Mouse (Mus musculus) retina, postnatal 7 days (tissue): Measurements from ENCODE around the gene Med24.
"Not testable (repeated sequence)": the region's sequence is repeated elsewhere in the genome, so short reads cannot be mapped to it uniquely, and the experiment has no call there.

ENCODE experiments used
- DNase-seq: peaks from one replicate; pipeline ENCODE4 v3.0.0-alpha.2; 2012; ENCODE audit warnings: low read depth, low spot score

Med24 gene

GRCm38 (mm10) chr11:98720756-98721155 lies 8.5 kb downstream of the Med24 start:
- no peak for DNase-seq

GRCm38 (mm10) chr11:98717904-98718303 lies 11.3 kb downstream of the Med24 start:
- DNase-seq, result no peak

GRCm38 (mm10) chr11:98715946-98716345 lies 13.3 kb downstream of the Med24 start:
- no peak for DNase-seq

DNA sequence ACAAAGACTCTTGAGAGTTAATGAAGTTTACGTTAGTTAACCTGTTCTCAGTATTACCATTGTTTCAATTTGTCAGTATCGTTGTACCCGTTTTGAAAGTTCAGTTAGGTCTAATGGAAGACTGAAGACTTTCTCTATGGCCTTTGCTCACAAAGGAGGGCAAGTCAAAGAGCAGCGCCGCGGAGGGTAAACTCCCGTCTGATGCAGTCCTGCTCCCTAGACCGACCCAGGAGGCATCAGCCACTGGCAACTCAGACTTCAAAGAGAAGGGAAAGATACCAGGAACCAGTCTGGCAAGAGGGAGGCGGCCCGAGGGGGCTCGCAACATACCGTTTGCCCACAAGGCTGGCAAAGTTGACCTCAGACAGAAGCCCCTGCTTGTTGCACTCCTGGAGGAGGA lies 15.5 kb downstream of the Med24 start:
- no peak for DNase-seq

GRCm38 (mm10) chr11:98712009-98712408 lies 17.2 kb downstream of the Med24 start:
- not testable (repeated sequence) for DNase-seq

DNA sequence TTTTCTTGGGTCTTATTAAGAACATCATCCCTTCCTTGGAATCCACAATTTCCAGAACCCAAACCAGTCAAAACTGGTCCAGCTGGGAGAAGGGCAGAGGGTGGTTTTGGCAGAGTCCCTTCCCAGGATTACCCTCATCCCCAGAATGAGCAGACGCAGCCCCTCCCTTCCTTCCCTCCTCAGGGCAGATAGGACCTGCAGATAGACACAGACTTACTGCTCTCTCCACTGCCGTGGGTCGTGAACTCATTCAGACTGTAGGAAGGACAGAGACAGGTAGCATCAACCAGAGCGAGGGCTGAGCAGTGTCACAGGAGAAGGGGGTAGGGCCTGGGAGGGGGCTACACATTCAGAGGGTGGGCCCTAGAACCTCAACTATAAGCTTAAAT lies 18.2 kb downstream of the Med24 start:
- DNase-seq, result no peak

DNA sequence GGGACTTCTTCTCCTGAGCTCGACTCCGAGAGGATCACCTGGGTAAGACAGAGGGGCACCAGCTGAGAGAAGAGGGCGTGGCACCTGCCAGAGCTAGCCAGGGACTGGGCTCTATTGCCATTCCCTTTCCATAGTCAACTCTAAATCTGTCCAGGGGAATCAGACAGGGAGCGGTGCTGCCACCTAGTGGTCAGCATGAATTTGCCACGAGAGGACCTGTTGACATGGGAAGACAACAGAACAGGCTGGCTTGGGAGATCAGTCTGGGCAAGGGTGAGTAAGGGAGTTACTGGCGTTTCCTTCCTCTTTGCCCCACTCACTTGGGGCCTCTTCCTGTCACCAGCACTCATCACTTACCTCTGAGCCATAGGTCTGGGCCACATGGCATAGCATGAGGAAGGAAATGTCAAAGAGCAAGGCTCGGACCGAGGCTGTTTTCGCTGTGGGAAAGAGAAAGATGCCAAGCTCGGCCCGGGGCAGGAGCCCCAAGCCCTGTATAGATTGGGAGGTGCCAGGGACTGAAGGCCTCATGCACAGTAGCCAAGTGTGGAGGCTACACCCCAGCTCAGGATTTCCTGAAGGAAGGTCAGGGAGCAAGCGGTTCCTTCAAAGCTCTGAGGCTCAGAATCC lies 18.7 kb downstream of the Med24 start:
- peak; percentile 84 for DNase-seq

DNA sequence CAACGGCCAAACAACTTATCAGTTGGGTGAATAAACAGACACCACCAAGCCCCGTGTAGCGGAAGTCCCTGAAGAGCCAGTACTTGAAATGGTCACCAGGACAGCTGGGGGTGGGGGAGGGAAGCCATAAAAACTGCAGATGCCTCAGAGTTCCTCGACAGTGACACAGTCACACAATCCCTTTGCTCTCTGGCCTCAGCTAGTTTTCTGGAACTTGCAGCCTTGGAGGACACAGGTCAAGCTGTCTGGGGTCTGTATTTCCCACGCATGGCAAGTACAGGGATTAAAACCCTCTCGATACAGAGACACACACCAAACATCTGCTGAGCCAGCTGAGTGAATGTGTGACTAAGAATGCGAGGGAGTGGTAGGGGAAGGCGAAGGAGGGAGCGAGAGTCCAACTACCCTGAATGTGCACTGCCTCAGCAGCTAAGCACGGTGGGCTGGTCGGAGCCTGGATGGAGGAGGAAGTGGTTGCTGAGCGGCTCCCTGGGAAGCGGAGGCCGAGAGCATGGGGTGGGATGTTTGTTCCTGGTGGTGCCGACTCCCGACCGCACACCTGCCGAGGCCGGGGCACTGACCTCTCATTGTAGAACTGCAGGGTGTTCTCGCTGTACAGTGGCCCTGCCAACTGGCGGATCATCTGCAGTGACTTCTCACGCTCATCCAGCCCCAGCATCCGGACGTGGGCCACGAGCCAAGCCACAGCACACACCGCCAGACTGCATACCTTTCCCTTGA lies 20.1 kb downstream of the Med24 start:
- DNase-seq, result no peak

- no peak for DNase-seq
These were observed 20.8 kb downstream of the Med24 start for GRCm38 (mm10) chr11:98708282-98708956.

DNA sequence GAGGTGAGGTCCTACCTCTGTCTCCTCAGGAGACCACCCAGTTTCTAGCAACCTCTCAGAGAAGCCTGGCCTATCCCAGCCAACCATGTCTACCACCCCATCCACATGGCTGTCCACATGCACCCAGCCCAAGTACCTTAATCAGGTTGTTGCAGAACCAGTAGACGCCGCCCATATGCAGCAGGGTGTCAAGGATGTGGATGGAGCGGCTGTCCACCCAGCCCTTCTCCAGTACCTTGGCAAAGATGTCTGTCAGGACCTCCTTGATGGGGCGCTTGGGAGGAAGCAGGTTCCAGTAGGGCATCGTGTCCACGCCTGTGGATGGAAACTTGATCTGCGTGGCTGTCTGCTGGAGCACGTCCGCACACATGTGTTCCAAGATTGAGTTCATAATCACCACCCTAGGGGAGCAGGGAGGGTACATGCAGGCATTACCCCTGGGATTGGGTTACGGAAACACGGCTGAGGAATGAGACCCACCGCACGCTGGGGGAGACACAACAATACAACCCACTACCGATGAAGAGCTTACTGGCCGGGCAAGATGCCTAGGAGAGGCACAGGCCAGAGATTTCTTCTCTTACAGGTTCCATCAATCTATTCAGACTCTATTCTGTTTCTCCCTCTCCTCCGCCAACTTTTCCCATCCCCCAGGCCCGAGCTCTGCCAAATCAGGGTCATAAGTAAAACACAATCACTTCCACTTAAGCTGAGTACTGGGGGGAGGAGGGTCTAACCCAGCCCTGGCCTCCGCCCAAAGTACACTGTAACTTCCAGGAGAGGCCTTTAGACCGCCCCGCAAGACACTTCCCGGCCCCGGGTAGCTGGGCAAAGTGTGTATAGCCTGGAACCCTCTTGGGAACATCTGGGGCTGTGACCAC lies 21.6 kb downstream of the Med24 start:
- no peak for DNase-seq

DNA sequence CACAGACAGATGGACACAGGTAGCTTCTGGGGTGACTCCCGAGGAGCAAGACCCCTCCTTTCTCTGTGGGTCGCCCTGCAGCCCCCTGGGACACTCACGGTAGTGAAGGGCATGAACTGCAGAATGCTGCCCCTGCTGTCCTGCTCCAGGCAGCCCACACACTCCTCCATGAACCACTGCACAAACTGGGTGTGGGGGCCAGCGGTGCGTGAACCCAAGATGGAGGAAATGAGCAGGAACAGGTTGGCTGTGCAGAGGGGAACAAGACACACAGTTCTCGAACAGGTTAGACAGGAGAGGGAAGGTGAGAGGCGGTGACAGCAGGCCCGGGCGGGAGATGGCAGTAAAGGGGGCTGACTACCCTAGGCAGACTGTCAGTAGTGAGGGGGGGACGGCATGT lies 24.2 kb downstream of the Med24 start:
- DNase-seq, result no peak

DNA sequence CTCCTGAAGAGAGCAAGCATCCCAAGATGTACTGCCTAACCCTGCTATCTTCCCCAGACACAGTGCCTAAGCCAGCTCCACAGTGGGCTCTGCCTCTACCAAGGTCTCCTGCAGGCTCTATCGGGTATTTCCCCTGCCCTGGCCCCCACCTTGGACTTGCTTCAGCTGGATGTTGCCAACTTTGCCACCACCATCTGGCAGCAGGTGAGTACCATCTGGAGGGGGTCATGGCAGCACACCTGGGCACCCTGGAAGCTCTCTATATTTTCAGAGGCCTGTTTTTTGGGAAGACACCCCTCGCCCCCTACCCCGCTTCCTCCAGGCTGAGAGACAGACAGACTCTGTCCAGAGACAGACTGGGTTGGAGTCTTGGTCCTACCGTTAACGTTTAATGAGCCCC lies 26.9 kb downstream of the Med24 start:
- DNase-seq, result no peak

- no peak for DNase-seq
These were observed 28.0 kb downstream of the Med24 start, which contains the start of gene Csf3 for GRCm38 (mm10) chr11:98701213-98701670. Csf3 (plus strand) TSS chr11:98701263.

DNA sequence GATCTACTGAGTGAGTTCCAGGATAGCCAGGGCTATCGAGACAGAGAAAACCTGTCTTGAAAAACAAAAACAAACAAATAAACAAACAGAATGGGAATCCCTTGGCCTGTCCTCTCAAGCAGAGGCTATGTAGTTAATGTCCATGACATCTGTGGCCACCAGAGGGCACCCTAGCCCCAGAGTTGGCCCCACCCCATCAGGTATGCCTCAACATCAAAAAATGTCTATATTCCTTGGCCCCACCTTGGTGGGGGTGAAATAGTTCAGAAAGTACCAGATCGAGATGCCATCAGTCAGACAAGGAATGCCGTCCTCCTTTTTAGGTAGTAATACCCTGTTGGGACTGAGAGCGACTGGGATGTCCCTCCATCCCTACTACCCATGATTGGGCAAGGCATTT lies 29.3 kb downstream of the Med24 start:
- DNase-seq, result peak; percentile 50

- no peak for DNase-seq
These were observed 30.2 kb downstream of the Med24 start for GRCm38 (mm10) chr11:98698849-98699640.

DNA sequence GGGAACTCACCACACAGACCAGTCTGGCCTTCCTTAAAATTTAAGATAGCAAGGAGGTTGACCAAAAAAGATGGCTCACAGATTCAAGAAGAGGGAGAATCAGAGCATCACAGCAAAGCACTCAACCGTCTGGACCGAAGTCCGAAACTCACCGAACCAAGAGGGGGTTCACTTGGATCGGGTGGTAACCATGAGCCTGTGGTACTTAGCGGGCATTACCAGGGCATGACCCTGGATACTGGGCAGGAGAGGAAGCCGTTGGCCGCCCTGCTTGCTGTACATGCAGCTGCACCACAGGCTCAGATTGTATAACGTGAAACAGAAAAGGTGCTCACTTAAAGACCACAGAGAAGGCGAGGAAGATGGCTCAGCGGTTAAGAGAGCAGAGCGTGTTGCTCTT lies 32.0 kb downstream of the Med24 start:
- no peak for DNase-seq

GRCm38 (mm10) chr11:98696454-98697216 lies 32.6 kb downstream of the Med24 start:
- DNase-seq, result no peak

DNA sequence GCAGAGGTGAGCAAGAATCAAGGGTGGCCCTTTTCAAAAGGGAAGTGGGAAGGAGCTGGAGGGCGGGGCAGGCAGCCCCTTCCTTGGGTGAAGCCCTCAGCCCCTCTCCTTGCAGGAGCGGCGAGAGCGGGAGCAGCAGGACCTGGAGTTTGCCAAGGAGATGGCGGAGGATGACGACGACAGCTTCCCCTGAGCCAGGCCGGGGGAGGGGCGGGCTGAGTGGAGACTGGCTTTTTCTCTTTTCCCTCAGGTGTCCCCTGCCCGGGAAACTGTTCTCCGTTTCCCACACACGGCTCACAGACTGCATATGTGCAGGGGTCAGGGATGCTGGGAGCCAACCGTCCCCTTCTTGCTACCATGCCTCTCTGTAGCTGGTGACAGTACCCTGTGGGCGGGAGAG lies 33.8 kb downstream of the Med24 start:
- no peak for DNase-seq

DNA sequence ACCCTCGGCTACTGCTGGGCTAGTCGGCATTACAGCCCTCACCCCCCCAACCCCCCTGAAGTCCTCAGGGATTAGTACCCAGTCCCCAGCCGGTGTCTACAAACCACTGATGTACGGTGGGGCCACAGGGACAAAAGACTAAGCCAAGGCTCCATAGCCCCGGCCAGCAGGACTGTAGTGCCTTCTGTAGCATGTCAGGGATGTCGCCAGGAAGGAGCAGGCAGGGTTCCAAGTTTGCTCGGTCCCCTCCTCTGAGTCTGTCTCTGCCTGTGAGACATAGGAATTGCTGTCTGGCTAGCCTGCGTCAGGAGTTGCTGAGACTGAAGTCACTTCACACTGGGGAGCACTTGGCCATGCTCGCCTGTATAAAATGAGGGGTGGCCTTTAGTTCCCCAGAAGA lies 34.9 kb downstream of the Med24 start:
- DNase-seq, result peak; percentile 28

GRCm38 (mm10) chr11:98693746-98694145 lies 35.5 kb downstream of the Med24 start:
- no peak for DNase-seq
